ENCODE assay signal across 15 mouse cellular contexts in genomic region chr7:55859518-55859872, GRCm38 (mm10). TPM values are rescaled to one million over a fixed set of nuclear protein-coding genes. Genes with fewer than 3 reads are reported as not detected.
DNase-seq lines count a peak whose midpoint lies in the region; ATAC-seq and TF ChIP-seq lines count a peak whose summit lies in the region.
"Had no signal": no experiment of that assay in that cellular context is flagged by ENCODE, and none has a peak within 500 bp of the region (broad histone marks: within the 10 kb centered on the region; RNA-seq: fewer than 3 reads in every experiment).

No protein-coding gene starts in this region.

- TF ChIP-seq CTCF in forebrain, postnatal 0 days (IDR thresholded peaks at IDR 0.05; ENCODE audit: low read depth): no peak
- no peak for TF ChIP-seq CTCF in lung, adult 2 months (IDR thresholded peaks at IDR 0.05; ENCODE audit: insufficient read depth, low read length)

- DNase-seq in forebrain, postnatal 0 days: no peak
- peak; percentile 12 to 24 for DNase-seq in lung, adult 18-20 months
- DNase-seq in lung, adult 2 months: no peak
- no peak for DNase-seq in midbrain, embryonic 11.5 days (ENCODE audit: low spot score, missing footprints)
- DNase-seq: cerebellum, adult 11 months; kidney, adult 9 months; left cerebral cortex, postnatal 4 days had no signal

- ATAC-seq in forebrain, embryonic 15.5 days (replicated peaks): peak; percentile 9; the same call in 1 of the 2 replicates
- no peak for ATAC-seq in forebrain, postnatal 0 days
- peak; percentile 50; the same call in 1 of the 2 replicates for ATAC-seq in monocyte, adult 5-6 weeks (replicated peaks; ENCODE audit: insufficient number of reproducible peaks, low FRiP score, low TSS enrichment, poor library complexity, severe bottlenecking)
- ATAC-seq in megakaryocyte-erythroid progenitor cell, adult 5-6 weeks (replicated peaks; ENCODE audit: low FRiP score, low TSS enrichment, poor library complexity, severe bottlenecking): no peak
- no peak for ATAC-seq in midbrain, embryonic 11.5 days (ENCODE audit: low FRiP score)

- no peaks in the 10 kb centered on the region for H3K27me3 ChIP-seq in forebrain, embryonic 15.5 days
- no peaks in the 10 kb centered on the region for H3K27me3 ChIP-seq in forebrain, postnatal 0 days (ENCODE audit: insufficient read depth, low read length)
- H3K27me3 ChIP-seq in midbrain, embryonic 11.5 days (ENCODE audit: control insufficient read depth, insufficient read depth, low read length): no peaks in the 10 kb centered on the region
- H3K27me3 ChIP-seq: heart, embryonic 12.5 days; stomach, embryonic 15.5 days had no signal

- no peak overlapping the region for H3K9ac ChIP-seq in forebrain, embryonic 15.5 days (replicated peaks)
- H3K9ac ChIP-seq in forebrain, postnatal 0 days: no peak overlapping the region
- no peak overlapping the region for H3K9ac ChIP-seq in midbrain, embryonic 11.5 days (ENCODE audit: low read length)
- H3K9ac ChIP-seq: heart, embryonic 12.5 days; liver, embryonic 14.5 days; stomach, embryonic 15.5 days had no signal

- no peak overlapping the region for H3K4me2 ChIP-seq in forebrain, embryonic 15.5 days (replicated peaks)
- H3K4me2 ChIP-seq in forebrain, postnatal 0 days (ENCODE audit: low read depth): no peak overlapping the region
- H3K4me2 ChIP-seq in midbrain, embryonic 11.5 days: no peak overlapping the region
- H3K4me2 ChIP-seq: heart, embryonic 12.5 days; stomach, embryonic 15.5 days had no signal

- 0 out of 2 replicates have a peak overlapping the region, but pooled peaks have one; percentile 14 for H3K27ac ChIP-seq in forebrain, embryonic 15.5 days (replicated peaks)
- H3K27ac ChIP-seq in forebrain, postnatal 0 days (ENCODE audit: low read depth, low read length): no peak overlapping the region
- 0 out of 2 replicates have a peak overlapping the region, but pooled peaks have one; percentile 12 for H3K27ac ChIP-seq in brown adipose tissue, adult 24 weeks (replicated peaks; ENCODE audit: low read depth, low read length)
- H3K27ac ChIP-seq in midbrain, embryonic 11.5 days (ENCODE audit: low read depth, low read length): no peak overlapping the region
- H3K27ac ChIP-seq: hindbrain, embryonic 10.5 days; liver, embryonic 14.5 days; stomach, embryonic 15.5 days had no signal

- no peak for TF ChIP-seq POLR2A in lung, adult 2 months (IDR thresholded peaks at IDR 0.05; ENCODE audit: borderline replicate concordance, extremely low read depth, low read depth, low read length)

- H3K36me3 ChIP-seq in forebrain, embryonic 15.5 days: no peaks in the 10 kb centered on the region
- no peaks in the 10 kb centered on the region for H3K36me3 ChIP-seq in forebrain, postnatal 0 days (ENCODE audit: insufficient read depth)
- H3K36me3 ChIP-seq in midbrain, embryonic 11.5 days (ENCODE audit: control insufficient read depth, insufficient read depth, low read length): no peaks in the 10 kb centered on the region
- H3K36me3 ChIP-seq: stomach, embryonic 15.5 days had no signal

- WGBS in forebrain, embryonic 15.5 days: 87% methylated on average over 2 of the region's 2 CpGs
- 82% methylated on average over 2 of the region's 2 CpGs for WGBS in forebrain, postnatal 0 days
- WGBS in lung, adult 2 months: 75% methylated on average over 2 of the region's 2 CpGs
- 94% methylated on average over 2 of the region's 2 CpGs for WGBS in midbrain, embryonic 11.5 days

- no peaks in the 10 kb centered on the region for H3K9me3 ChIP-seq in forebrain, embryonic 15.5 days
- H3K9me3 ChIP-seq in forebrain, postnatal 0 days (ENCODE audit: low read length): no peaks in the 10 kb centered on the region
- H3K9me3 ChIP-seq in midbrain, embryonic 11.5 days (ENCODE audit: control insufficient read depth, low read length): no peaks in the 10 kb centered on the region
- H3K9me3 ChIP-seq: heart, embryonic 12.5 days; hindbrain, embryonic 10.5 days; stomach, embryonic 15.5 days had no signal

- H3K4me1 ChIP-seq in forebrain, embryonic 15.5 days: peaks cover 9% of the 10 kb centered on the region; the same call in 1 of the 2 replicates
- no peaks in the 10 kb centered on the region; the same call in 1 of the 2 replicates for H3K4me1 ChIP-seq in forebrain, postnatal 0 days (ENCODE audit: insufficient read depth)
- H3K4me1 ChIP-seq in lung, adult 2 months (ENCODE audit: control insufficient read depth, insufficient read depth, low read length): peaks cover 13% of the 10 kb centered on the region
- H3K4me1 ChIP-seq in brown adipose tissue, adult 24 weeks (ENCODE audit: control insufficient read depth, insufficient read depth, insufficient read length, low read length): peaks cover 17% of the 10 kb centered on the region
- H3K4me1 ChIP-seq in midbrain, embryonic 11.5 days (ENCODE audit: control insufficient read depth, insufficient read depth, low read length): no peaks in the 10 kb centered on the region
- H3K4me1 ChIP-seq: hindbrain, embryonic 10.5 days had no signal

- H3K4me3 ChIP-seq in forebrain, embryonic 15.5 days: no peak overlapping the region
- H3K4me3 ChIP-seq in forebrain, postnatal 0 days (ENCODE audit: low read depth, low read length): no peak overlapping the region
- no peak overlapping the region for H3K4me3 ChIP-seq in lung, adult 2 months (replicated peaks; ENCODE audit: extremely low read depth, low read depth, low read length)
- H3K4me3 ChIP-seq in brown adipose tissue, adult 24 weeks (ENCODE audit: insufficient read depth, low read depth, low read length): no peak overlapping the region
- no peak overlapping the region for H3K4me3 ChIP-seq in midbrain, embryonic 11.5 days (ENCODE audit: low read depth, low read length)
- H3K4me3 ChIP-seq: heart, embryonic 12.5 days; hindbrain, embryonic 10.5 days; stomach, embryonic 15.5 days had no signal

RNA-seq across cellular contexts. Expression of gene Cyfip1, which starts 17.9 kb away (rescaled TPM):
- polyA plus RNA-seq in forebrain, embryonic 15.5 days (2015; fragmentation: Nextera tagmentation; extraction: Ambion mirVana): 63.0 and 65.3 TPM in 2 replicates
- total RNA-seq in forebrain, postnatal 0 days (2014; rRNA removed): 42.2 and 43.3 TPM in 2 replicates
- polyA plus RNA-seq in forebrain, postnatal 0 days (2015; fragmentation: Nextera tagmentation; extraction: Ambion mirVana): 27.9 and 41.7 TPM in 2 replicates
- polyA plus RNA-seq in lung, adult 2 months (2012; rRNA removed): 46.5 and 66.8 TPM in 2 replicates
- 22.5 and 28.6 TPM in 2 replicates for polyA plus RNA-seq in brown adipose tissue, adult 24 weeks (2012; ENCODE audit: insufficient read depth, insufficient read length, missing spikeins)
- 93.0 to 117 TPM (median 105 TPM) in 3 replicates for total RNA-seq in monocyte, adult 5-6 weeks (2017)
- total RNA-seq in megakaryocyte-erythroid progenitor cell, adult 5-6 weeks (2014; fragmentation: Nextera tagmentation): 21.4 and 42.4 TPM in 2 replicates
- 20.4 and 58.9 TPM in 2 replicates for total RNA-seq in megakaryocyte-erythroid progenitor cell, adult 5-6 weeks (2017)
- polyA plus RNA-seq in midbrain, embryonic 11.5 days (2014; fragmentation: Nextera tagmentation; extraction: Ambion mirVana): 80.6 and 81.4 TPM in 2 replicates

Comparison
In these comparisons a context has a peak if more than half of its experiments do, and no peak if none do; other contexts are left out.
1. ATAC-seq: peak in forebrain, embryonic 15.5 days (single experiment) and monocyte, adult 5-6 weeks (single experiment); none in forebrain, postnatal 0 days (single experiment), megakaryocyte-erythroid progenitor cell, adult 5-6 weeks (single experiment) and midbrain, embryonic 11.5 days (single experiment).
2. H3K27ac ChIP-seq: peak in forebrain, embryonic 15.5 days (single experiment) and brown adipose tissue, adult 24 weeks (single experiment); none in forebrain, postnatal 0 days (single experiment) and midbrain, embryonic 11.5 days (single experiment).
3. DNase-seq: peak in lung, adult 18-20 months (2 of 2); none in forebrain, postnatal 0 days (single experiment), lung, adult 2 months (single experiment) and midbrain, embryonic 11.5 days (single experiment).